Mouse (Mus musculus) kidney, postnatal 0 days (tissue): ENCODE measurements around the gene Abcc12. TPM values are rescaled to one million over a fixed set of nuclear protein-coding genes. Genes with fewer than 3 reads are reported as not detected.
A peak's percentile ranks its signal among the peaks of the same experiment; 100 is the strongest.

Source experiments
- ATAC-seq: fragments of 200-750 bp; cut with Nextera tagmentation; replicated peaks from 2 replicates; pipeline ENCODE4 v1.8.0; 2017; ENCODE audit warnings: low read depth, moderate number of reproducible peaks, moderate TSS enrichment, moderate library complexity; ENCODE audit not compliant: low FRiP score
- DNase-seq: peaks from one replicate; pipeline ENCODE4 v3.0.0-alpha.2; 2016; ENCODE audit warnings: low spot score
- H3K27ac ChIP-seq: fragments of 300-500 bp; sonication (generic); 2 replicates; pipeline ENCODE4 v1.5.1; 2014; ENCODE audit warnings: mild to moderate bottlenecking
- H3K27me3 ChIP-seq: fragments of 300-500 bp; sonication (generic); 2 replicates; pipeline ENCODE4 v1.6.1; 2014; ENCODE audit warnings: low read length, mixed read lengths; ENCODE audit not compliant: insufficient read depth
- H3K36me3 ChIP-seq: fragments of 300-500 bp; sonication (generic); 2 replicates; pipeline ENCODE4 v1.6.1; 2014; ENCODE audit warnings: low read length, mixed read lengths; ENCODE audit not compliant: insufficient read depth
- H3K4me1 ChIP-seq: fragments of 300-500 bp; sonication (generic); replicated peaks from 2 replicates; pipeline ENCODE4 v1.6.1; 2014; ENCODE audit warnings: antibody characterized with exemption, low read length, mixed read lengths; ENCODE audit not compliant: insufficient read depth
- H3K4me2 ChIP-seq: fragments of 300-500 bp; sonication (generic); 2 replicates; pipeline ENCODE4 v1.6.1; 2014; ENCODE audit warnings: mild to moderate bottlenecking, low read length, moderate library complexity, mixed read lengths
- H3K4me3 ChIP-seq: fragments of 300-500 bp; sonication (generic); replicated peaks from 2 replicates; pipeline ENCODE4 v1.5.1; 2014; ENCODE audit warnings: low read depth, low read length
- H3K9ac ChIP-seq: fragments of 300-500 bp; sonication (generic); 2 replicates; pipeline ENCODE4 v1.6.1; 2014; ENCODE audit warnings: low read depth, low read length
- H3K9me3 ChIP-seq: fragments of 300-500 bp; sonication (generic); replicated peaks from 2 replicates; pipeline ENCODE4 v1.6.1; 2016; ENCODE audit warnings: low read length, inconsistent platforms, mixed read lengths
- CTCF ChIP-seq: IDR thresholded peaks from 2 replicates; pipeline ENCODE4 v1.5.1; 2016; ENCODE audit warnings: antibody characterized with exemption, low read depth, mild to moderate bottlenecking, moderate library complexity
- WGBS: fragments of 180-500 bp; shearing (Covaris S2); extraction: QIAGEN DNeasy Blood & Tissue Kit; methylation state at CpG from one replicate; pipeline ENCODE4 v1.1.7; 2014; 5-methylcytosine and 5-hydroxymethylcytosine counted together
- polyA plus RNA-seq: library from polyadenylated mRNA; unstranded; fragments of >200 nt; fragmentation: Nextera tagmentation; extraction: Ambion mirVana; gene quantifications from 2 replicates; pipeline ENCODE4 v1.2.1, GENCODE M21; 2015

The Abcc12 gene
- polyA plus RNA-seq, 1 experiment from 2014 or later: 0.04 TPM

GRCm38 (mm10) chr8:86529714-86530113 lies 50.8 kb downstream of the Abcc12 start:
- DNase-seq (no peak), ATAC-seq (no peak)
- no peak overlapping the region for H3K9ac ChIP-seq
- no peaks in the 10 kb centered on the region for H3K27me3 ChIP-seq
- H3K4me1 ChIP-seq: no peaks in the 10 kb centered on the region
- WGBS: 77% methylated on average over 2 of the region's 2 CpGs
- H3K9me3 ChIP-seq: no peaks in the 10 kb centered on the region
- no peaks in the 10 kb centered on the region for H3K36me3 ChIP-seq
- TF ChIP-seq CTCF: no peak
- no peak overlapping the region for H3K27ac ChIP-seq
- H3K4me3 ChIP-seq: no peak overlapping the region
- no peak overlapping the region for H3K4me2 ChIP-seq

- no peak for ATAC-seq
- no peak overlapping the region for H3K4me2 ChIP-seq
- H3K9ac ChIP-seq: no peak overlapping the region
- H3K9me3 ChIP-seq: no peaks in the 10 kb centered on the region
- DNase-seq: no peak
- no peak for TF ChIP-seq CTCF
- no peak overlapping the region for H3K27ac ChIP-seq
- H3K36me3 ChIP-seq: no peaks in the 10 kb centered on the region
- WGBS: 68% methylated on average over 19 of the region's 19 CpGs
- H3K4me3 ChIP-seq: no peak overlapping the region
- no peaks in the 10 kb centered on the region for H3K4me1 ChIP-seq
- no peaks in the 10 kb centered on the region for H3K27me3 ChIP-seq
These were observed 53.0 kb downstream of the Abcc12 start for GRCm38 (mm10) chr8:86527336-86528029.

- Histone ChIP-seq H3K4me2 (no peak overlapping the region), H3K36me3 (no peaks in the 10 kb centered on the region), H3K4me1 (no peaks in the 10 kb centered on the region), H3K27me3 (no peaks in the 10 kb centered on the region), H3K9ac (no peak overlapping the region), H3K27ac (no peak overlapping the region), H3K4me3 (no peak overlapping the region), H3K9me3 (no peaks in the 10 kb centered on the region)
- WGBS: 94% methylated on average over 8 of the region's 8 CpGs
- DNase-seq (no peak), ATAC-seq (no peak)
- no peak for TF ChIP-seq CTCF
These were observed 53.7 kb downstream of the Abcc12 start for GRCm38 (mm10) chr8:86526808-86527207.

GRCm38 (mm10) chr8:86514203-86514602 lies 66.3 kb downstream of the Abcc12 start:
- TF ChIP-seq CTCF: no peak
- Histone ChIP-seq H3K36me3 (no peaks in the 10 kb centered on the region), H3K4me1 (no peaks in the 10 kb centered on the region), H3K27me3 (no peaks in the 10 kb centered on the region), H3K4me3 (no peak overlapping the region), H3K9me3 (no peaks in the 10 kb centered on the region), H3K27ac (no peak overlapping the region), H3K9ac (no peak overlapping the region), H3K4me2 (no peak overlapping the region)
- ATAC-seq (no peak), DNase-seq (no peak)
- WGBS: 85% methylated on average over 1 of the region's 1 CpGs

GRCm38 (mm10) chr8:86512886-86513285 lies 67.6 kb downstream of the Abcc12 start:
- no peaks in the 10 kb centered on the region for H3K4me1 ChIP-seq
- no peaks in the 10 kb centered on the region for H3K9me3 ChIP-seq
- no peaks in the 10 kb centered on the region for H3K36me3 ChIP-seq
- no peak for TF ChIP-seq CTCF
- no peak for ATAC-seq
- H3K4me3 ChIP-seq: no peak overlapping the region
- no peak overlapping the region for H3K4me2 ChIP-seq
- 59% methylated on average over 5 of the region's 5 CpGs for WGBS
- H3K9ac ChIP-seq: no peak overlapping the region
- no peaks in the 10 kb centered on the region for H3K27me3 ChIP-seq
- H3K27ac ChIP-seq: no peak overlapping the region
- peak; percentile 22 for DNase-seq

- no peak for DNase-seq
These were observed 68.2 kb downstream of the Abcc12 start for GRCm38 (mm10) chr8:86512131-86512792.

More at GRCm38 (mm10) chr8:86512131-86512792, 68.2 kb downstream of the Abcc12 start:
- 64% methylated on average over 10 of the region's 10 CpGs for WGBS
- no peak overlapping the region for H3K4me2 ChIP-seq
- no peaks in the 10 kb centered on the region for H3K9me3 ChIP-seq
- no peaks in the 10 kb centered on the region for H3K4me1 ChIP-seq
- H3K36me3 ChIP-seq: no peaks in the 10 kb centered on the region
- TF ChIP-seq CTCF: no peak
- no peak overlapping the region for H3K4me3 ChIP-seq
- no peak overlapping the region for H3K27ac ChIP-seq
- H3K9ac ChIP-seq: no peak overlapping the region
- ATAC-seq: no peak
- no peaks in the 10 kb centered on the region for H3K27me3 ChIP-seq
